Mouse (Mus musculus) gastrocnemius, adult 8-10 months (tissue): Measurements from ENCODE around the gene Fam213b. TPM values are rescaled to one million over a fixed set of nuclear protein-coding genes. Genes with fewer than 3 reads are reported as not detected.

Source experiments
- DNase-seq, 2 experiments: peaks; one replicate each; pipeline ENCODE4 v3.0.0; 2022; ENCODE audit warnings: low spot score in 2 of 2
- total RNA-seq, 4 experiments: library from RNA; stranded (reverse); gene quantifications; 2 replicates each; pipeline ENCODE4 v1.2.4; 2022

Gene Fam213b
- total RNA-seq: 10 to 100 TPM; 84.8 to 99.7 (median 97.8) TPM

DNA sequence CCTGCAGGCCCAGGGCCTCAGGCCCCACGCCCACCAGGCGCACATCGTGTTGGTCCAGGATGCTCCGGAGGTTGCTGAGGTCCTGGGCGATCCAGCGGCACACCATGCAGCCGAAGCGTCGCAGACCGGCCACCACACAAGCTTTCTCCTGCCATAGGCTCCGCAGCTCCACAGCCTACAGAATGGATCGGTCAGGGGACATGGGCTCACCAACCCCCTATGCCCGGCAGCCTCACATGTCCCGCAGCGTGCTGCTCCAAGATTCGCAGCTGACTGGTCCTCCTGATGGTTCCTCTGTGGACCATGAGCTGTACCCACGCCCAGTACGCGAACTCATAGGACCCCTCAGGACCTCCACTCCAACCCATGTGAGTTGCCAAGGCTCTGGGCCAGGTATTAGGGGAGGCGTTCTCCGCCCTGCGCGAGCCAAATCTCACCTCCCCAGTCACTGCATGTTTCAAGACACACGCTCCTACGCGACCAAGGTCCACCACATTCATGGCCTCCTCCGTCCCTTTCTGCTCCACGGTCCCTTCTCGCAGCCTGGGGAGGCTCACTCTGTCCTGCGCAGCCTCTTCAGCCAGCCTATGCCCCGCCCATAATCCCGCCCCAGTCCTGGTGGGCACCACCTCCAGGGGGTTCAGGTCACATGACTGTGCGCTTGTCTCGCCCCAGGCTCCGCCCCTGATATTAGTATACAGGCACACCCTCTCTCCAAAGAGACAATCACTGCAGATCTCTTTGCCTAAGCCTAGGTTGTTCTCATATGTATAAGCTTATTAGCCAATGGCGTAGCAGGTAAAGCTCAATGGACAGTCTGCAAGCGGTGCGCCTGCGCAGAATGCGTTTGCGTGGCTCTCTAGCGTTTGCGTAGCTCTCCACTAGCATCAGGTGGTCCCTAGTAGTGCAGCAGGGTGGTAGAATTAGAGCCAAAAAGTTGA, at the start of gene Fam213b:
TSS of gene Fam213b (minus strand) at position 630 of the 941 bp plus-strand sequence.
- peak; percentile 61 to 74 for DNase-seq

DNA sequence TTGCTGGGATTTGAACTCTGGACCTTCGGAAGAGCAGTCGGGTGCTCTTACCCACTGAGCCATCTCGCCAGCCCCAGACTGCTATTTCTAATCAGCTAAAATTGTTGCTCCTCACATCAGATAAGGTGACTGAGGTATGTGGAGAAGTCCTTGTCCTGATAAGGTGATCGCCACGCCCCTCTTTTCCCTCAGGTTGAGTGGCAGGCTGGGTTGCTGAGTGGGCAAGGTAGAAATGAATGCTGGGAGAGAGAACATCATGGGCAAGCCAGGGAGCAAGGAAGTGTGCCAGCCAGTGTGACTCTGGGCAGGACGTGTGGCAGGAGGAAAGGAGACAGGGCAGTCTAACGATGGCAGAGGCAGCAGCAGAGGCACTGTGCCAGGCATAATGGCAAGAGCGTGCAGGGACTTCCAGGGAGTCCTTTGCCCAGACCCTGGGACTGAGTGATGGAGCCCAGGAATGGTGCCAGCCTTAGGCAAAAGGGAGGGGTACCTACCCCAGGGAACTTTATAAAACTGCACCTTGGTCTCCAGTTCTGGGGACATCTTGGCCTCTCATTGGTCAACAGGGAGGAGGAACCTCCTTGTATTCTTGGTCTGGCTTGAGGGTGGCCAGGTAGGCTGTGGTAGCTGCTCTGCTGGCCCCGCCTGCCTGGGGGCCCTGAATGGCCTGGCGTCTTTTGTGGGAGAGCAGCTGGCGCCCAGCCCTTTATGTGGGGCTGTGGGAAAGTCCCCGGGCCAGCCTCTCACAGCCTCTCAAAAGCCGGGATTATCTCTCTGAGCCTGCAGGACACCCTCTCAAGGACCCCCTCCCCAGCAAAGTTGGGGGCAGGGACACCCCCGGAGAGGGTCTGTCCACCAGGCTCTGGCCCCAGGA, 49.4 kb upstream of the Fam213b start:
- no peak for DNase-seq

DNA sequence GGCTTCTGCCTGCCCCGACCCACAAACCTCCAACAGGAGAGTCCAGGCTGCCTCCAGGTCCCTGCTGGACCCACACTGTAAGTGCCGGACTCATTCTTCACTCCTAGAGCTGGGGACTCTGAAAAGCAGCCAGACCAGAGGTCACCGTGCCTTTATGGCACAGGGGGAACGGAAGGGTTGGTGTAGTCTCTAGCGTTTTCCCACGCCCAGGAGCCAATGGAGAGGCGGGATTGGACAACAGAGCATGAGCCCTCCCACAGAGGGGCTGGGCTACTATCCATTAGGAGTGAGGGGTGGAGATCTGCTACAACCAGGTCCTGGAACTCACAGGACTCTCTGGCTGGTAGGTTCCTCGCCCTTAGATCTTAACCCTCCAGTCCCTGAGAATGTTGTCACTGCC, 47.4 kb upstream of the Fam213b start:
- DNase-seq: peak; percentile 39 to 41

DNA sequence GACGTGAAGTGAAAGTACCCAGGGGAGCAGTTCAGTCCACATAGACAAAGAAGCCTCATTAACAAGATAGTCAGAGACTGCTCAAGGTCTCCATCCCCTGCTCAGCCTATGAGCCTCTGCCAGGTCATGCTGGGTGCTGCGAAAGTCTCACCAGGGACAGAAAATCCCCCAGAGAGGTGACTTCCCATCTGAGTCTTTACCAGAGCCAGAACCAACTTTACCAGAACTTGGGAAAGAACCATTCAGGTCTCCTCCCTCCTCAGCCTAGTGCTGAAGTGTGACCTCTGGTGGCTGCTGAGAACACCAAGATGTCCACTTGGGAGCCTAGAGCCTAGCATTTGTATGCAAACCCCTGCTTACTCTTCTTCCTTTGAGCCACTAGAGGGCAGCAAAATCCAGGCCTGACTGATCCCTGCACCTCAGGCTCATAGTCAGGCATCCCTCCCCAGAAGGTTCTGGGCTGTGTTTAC, 45.2 kb upstream of the Fam213b start:
- peak; percentile 41 to 53 for DNase-seq

DNA sequence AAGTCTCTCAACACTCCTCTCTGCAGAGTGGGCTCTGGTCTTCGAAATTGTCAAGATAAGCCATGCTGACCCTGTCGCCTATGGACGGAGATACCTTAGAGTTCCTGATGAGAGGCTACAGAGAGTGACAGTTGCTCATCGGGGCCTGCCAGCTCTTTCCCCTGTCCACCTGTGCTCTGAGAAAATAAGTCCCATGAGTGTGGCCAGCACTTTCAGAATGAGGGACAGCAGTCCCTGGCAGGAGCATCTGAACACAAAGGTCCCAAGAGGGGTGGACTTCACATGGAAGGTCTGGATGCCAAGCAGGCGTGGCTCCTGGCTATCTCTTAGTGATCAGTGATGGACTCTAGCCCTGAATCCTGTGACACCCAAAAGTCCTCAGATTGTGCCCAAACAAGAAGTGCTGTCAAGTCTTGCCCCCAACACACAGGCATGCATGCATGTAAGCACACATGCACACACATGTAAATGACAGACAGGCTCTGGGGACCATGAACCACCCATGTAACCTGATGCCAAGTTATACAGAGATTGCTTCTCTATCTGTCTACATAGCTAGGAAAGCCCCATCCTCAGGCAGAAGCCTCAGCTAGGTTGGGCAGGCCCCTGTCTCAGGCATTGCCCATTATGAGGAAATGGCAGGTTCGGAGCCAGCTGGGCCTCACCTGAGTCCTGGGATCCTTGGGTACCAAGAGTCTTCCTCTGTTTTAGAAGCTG, 44.5 kb upstream of the Fam213b start:
- no peak for DNase-seq

DNA sequence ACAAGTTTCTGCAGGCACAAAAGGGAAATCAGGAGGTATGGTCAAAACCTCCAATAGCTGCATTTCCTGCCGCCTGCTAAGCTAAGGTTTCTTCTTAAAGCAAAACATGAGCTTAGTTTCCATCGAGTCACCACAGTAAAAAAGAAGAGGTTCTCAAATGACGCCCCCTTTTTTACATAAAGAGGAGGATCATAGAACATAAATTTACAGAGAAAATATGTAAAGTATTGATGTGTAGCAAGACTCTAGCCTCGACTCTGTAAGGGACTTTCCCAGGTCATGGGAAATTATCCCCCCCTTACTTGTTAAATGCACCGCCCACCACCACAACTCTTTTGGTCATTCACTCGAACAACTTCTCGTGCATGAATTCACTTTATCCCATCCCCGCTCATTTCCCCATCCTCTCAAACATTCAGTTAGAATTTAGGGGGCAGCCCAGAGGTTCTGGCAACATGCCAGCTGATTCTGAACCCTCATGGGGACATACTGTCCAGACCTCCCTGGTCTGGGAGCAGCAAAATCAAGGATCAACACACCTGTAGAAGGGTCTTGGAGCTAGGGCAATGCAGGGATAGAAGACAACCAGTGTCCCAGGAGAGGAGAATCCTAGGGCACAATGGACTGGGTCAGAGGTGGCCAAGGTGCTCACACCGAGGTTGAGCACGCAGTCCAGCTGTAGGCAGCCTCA, 43.8 kb upstream of the Fam213b start:
- no peak for DNase-seq

DNA sequence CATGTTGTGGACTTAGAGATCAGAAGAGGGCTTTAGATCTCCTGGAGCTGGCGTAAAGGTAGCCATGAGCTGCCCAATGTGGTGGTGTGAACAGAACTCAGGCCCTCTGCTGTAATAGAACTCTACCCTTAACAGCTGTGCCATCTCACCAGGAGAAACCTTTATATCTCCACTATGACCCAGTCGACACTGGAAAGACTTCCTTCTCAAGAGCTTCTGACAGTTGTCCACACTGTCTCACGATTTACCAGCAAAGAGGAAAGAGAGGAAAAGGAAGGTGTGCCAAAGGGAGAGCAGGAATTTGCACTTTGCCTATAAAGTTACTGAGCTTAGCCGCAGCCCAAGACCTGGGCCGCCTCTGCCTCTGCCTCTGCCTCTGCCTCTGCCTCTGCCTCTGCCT, 42.9 kb upstream of the Fam213b start:
- no peak for DNase-seq

DNA sequence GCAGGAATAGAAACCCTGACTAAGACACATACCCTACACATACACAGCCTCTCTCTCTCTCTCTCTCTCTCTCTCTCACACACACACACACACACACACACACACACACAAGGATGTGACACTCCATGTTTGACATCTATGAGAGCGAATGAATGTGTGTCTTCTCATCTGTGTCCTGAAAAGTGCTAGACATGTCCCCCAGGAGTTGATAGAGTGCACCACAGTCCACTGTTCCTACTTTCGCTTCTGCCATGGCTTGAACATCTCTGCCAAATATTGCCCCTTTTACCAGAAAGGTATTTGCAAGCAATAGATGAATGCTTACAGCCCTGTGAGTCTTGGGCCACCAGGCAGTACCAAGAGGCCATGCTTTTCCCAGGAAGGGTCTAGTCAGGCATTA, 41.2 kb upstream of the Fam213b start:
- DNase-seq: no peak

DNA sequence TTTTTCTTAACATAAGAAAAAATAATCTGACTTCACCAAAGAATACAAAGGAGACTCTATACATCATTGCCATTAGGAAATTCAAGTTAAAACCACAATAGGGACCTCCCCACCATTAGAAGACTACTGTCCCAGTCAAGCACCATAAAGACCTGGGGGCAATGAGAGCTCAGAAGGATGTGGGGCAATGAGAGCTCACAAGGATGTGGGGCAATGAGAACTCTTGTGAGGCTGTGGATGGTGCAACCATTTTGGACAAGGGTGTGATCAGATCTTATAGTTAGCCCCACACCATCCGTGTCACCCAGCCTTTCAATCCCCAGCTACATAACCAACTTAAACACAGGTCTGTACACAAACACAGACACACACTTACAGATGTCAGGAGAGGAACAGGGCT, 38.8 kb upstream of the Fam213b start:
- DNase-seq: no peak

DNA sequence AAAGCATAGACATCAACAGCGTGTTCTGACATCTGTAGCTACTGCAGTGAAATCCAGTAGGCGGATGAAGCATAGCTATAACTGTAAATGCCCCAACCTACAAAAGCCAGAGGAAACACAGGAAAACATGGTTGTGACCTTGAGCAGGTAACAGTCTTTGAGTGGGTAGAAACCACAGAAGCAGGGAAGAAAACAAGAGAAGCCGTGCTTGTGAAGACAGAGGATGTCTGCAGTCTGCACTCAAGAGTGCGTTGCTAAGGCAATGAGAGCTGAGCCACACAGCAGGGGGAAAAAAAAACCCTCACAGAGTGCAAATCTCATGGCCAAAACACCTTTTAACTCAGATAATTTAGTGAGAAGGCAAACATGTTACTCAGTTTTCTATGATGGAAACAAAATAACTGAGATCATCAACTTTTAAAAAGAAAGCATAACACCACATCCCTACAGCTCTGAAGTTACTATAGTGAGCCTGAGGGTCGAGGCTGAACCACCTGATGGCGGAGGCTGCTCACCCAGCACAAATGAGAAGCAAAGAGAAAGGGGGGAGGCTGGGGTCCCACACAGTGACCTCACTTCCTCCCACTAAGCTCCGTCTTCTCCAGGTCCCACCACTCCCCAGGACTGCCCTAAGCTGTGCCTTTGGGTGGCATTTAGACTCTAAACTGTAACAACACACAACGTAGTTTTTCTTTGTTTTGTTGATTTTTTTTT, 37.8 kb upstream of the Fam213b start:
- DNase-seq: no peak

DNA sequence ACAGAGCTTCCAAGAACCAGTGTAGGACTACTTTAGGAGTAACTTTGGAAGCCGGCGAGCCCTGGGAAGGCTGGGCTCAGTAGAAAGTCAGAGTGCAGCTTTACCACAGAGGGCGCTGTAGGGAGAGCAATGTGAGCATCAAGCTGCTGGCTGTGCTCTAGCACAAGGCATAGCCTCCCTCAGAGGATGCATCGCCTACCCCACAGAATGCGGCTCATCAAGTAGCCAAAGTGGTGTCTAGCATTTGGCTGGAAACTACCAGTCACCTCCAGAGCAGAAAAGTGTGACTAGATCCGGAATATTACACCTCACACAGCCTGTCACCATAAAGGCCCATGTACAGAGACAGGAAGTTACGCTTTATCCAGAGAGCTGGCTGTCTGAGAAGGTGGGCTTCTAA, 36.9 kb upstream of the Fam213b start:
- no peak for DNase-seq

DNA sequence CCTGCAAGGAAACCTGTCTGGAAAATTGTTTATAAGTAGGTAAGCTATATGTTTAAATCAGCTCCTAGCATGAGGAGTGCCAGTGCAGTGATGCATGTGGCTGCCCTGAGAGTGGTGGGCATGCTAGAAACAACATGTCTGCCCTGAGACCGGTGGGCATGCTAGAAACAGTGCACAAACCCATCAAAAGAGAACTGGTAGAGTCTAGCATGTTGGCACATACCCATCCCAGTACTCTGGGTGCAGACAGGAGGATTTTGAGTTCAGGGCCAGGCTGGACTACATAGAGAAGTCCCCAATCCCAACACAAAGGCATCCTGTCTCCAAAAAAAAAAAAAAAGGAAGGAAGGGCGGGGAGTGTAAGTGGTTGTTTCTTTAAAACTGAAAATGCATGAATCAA, 35.9 kb upstream of the Fam213b start:
- DNase-seq: no peak

DNA sequence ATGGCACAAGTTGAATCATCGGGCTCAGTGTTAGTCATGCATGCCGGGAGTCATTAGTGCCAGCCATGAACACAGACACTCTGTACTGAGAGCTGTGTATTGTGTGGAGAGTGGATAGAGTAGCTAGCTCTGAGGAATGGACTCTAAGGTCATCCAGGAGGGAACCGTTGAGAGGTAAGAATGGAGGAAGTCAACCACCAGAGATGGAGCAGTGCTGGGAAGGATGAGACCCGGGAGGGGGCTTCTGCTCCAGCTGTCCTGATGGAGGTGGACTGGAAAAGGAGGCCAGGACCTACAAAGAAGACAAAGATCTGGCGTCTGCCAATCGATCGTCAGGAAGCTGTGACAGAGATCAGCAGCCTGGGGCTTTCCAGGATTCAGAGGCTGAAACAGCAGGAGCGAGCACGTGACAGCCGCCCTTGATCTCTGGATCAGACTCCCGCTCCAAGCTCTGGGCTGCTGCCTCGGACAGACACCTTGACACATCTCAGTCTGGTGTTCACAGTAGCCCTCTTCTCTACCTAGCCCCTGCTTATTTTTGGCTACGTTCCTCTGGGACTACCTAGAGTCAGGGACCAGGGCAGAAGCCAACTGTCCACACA, 34.5 kb upstream of the Fam213b start:
- no peak for DNase-seq

DNA sequence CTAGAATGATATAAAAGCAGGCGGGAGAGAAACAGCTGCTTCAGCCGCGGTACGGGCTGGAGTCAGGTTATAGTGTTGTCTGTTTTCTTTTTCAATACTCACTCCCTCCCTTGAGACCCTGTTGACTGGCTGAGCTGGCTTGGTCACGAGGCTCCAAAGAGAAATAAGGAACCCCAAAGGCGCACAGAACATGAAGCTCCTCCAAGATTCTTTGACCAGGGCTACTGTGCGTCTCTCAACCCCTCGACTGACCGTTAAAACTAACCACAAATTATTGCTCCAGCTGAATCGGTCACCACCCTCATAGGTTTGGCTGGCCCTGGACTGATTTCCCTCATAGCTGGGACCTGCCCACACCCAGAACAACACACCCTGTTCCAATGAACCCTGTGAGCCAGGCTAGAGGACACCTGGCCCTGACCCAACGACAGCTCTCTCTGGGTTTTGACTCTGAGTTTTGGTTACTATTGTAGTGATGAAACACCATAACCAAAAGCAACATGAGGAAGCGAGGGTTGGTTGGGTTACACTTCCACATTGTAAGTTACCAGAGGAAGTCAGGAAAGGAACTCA, 30.2 kb upstream of the Fam213b start:
- peak; percentile 41 to 52 for DNase-seq

DNA sequence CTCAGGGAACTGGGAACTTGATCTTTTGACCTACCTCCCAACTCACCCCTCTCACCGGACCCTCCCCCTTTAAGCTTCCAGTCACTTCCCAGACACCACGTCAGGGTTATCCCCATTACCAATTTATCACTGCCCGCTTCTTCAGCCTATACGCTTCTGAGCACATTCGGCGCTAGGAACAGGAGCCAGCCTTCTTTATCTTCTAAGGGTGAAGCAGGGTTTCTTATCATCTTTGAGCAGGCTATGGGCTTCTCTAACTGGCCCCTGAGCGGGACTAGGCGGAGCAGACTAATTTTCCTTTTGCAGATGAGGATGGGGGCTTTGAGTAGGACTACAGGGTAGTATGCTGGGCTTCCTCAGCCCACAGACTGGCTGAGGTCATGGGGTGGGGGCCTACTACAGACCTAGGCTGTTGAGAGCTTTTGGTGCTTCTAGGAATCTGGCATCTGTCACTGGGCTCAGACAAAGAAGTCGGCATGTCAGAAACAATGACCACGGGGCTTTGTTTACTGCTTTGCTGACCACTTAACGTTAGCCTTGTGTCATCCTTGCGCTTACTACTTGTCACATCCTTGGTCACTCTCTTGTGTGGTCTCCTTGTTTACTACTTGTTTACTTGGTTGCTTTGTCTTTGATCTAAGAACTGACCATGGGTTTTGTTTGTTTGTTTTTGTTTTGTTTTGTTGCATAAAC, 29.6 kb upstream of the Fam213b start, which contains the start of gene Tnfrsf14:
TSS of gene Tnfrsf14 (minus strand) at position 169 of the 693 bp plus-strand sequence.
- DNase-seq: no peak

DNA sequence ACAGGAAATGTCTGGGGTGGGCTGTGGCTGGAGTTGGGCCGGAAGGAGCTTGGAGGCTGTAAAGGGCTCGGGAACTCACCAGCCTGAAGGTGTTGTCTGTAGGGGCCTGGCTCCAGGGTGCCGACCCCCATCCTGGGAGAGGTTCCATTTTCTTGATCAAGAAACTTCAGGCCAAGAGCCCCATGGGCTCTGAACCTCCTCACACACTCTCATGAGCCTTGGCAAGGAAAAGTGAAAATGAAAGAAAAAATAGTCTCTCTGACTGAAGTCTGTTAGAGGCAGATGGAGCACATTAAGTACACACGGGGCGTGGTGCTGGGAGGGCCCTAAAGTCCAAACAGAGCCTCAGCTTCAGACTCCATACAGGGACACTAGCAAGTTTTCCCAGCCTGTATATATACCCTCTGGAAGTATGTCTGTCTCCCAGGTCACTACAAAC, 29.0 kb upstream of the Fam213b start:
- peak; percentile 34 to 46 for DNase-seq

DNA sequence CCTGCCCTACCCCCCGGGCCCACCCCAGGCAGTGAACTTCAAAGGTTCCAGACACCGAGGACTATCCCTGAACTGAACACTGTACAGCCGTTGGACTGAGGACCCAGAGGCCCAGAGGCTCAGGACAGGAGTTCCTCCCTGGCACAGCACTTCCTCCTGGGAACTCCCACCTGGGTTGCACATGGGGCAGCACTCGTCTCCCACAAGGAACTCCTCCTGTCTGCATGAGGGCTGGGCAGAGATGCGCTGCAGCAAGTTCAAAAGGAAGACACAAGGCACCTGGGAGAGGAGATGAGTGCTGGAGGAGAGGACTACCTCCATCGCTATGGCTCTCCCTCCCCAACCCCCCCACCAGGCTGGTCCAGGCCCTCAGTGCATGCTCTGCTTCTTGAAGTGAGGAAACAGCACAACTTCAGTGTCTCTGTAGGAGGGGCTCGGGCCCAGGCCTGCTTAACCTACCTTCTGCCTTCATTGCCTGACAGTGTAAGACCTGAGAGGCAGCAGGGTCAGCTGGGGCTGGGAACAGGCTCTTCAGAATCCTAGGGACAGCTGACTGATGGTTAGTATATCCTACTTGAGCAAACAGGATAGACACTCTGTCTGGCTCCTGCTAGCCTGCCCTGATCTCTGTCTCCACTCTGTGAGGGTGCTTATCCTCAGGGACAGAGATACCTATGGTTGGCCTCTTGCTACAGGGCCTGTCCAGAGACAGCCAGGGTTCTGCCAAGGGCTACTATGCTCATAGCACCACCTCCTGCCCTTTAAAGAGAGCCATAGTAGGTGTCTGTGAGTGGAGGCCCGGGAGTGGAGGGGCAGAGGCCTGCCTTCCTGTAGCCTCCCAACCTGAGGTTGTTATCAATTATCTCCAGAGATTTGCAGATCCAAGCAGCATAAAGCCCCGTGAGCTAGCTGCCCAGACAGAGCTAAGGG, 28.3 kb upstream of the Fam213b start:
- DNase-seq: no peak

DNA sequence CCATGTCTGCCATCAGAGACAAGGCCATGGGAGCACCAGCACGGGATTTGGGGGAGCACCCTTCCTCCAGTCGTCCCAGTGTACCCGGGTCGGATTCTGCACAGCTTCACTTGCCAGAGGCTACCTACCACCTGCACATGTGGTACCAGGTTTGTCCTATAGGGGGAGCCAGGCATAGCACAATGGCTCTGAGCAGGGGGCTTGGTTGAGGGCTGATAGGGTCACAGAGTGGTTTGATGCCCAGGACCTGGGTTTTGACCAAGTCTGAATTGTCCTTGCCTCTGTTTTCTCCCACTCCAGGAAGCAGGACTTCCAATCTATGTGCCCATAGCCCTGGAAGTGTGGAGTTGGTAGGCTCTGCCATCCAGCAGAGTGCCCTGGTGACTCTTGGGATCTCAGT, 26.5 kb upstream of the Fam213b start:
- DNase-seq: no peak
